Mouse (Mus musculus) spleen, embryonic (tissue): ENCODE measurements around the gene Fam43b.
"Not testable (repeated sequence)": the region's sequence is repeated elsewhere in the genome, so short reads cannot be mapped to it uniquely, and the experiment has no call there.

ENCODE experiments used
- CTCF ChIA-PET: fragments of 350-600 bp; sonication (Branson Sonifier 250); formaldehyde crosslinking; loops from one replicate; lab custom pipeline; 2022; lab: Charles Lee

Gene Fam43b

GRCm38 (mm10) chr4:138395971-138396645 is at the start of gene Fam43b:
Fam43b (minus strand) TSS chr4:138396528.
- CTCF ChIA-PET: no interaction called here

- CTCF ChIA-PET: no interaction called here
Observed at GRCm38 (mm10) chr4:138444941-138445340, 48.6 kb upstream of the Fam43b start.

DNA sequence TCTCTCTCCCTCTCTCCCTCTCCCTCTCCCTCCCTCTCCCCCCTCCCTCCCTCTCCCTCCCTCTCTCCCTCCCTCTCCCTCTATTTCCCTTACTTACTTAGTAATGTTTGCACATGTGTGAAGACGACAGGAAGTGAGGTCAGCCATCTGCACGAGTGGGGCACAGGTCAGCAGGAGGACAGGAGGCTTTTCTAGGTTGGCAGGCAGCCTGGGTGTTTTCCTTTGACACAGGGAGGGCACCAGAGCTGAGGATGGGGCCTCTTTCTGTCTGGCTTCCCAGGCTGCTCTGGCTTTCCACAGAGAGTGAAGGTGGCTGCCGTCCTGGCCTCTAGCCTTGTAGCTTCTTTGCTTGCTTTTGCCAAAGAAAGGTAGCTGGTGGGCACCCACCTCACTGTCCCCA is 43.7 kb upstream of the Fam43b start:
- CTCF ChIA-PET: no interaction called here

- CTCF ChIA-PET: interaction anchor here (1.0 to 1.2 kb wide), 2 partner anchors 12 to 17 kb away, joined by 3 to 4 read pairs; no protein-coding TSS in a partner anchor
Observed at GRCm38 (mm10) chr4:138434347-138435316, 38.3 kb upstream of the Fam43b start, which contains the start of gene Mul1. Mul1 (plus strand) TSS chr4:138434671.

DNA sequence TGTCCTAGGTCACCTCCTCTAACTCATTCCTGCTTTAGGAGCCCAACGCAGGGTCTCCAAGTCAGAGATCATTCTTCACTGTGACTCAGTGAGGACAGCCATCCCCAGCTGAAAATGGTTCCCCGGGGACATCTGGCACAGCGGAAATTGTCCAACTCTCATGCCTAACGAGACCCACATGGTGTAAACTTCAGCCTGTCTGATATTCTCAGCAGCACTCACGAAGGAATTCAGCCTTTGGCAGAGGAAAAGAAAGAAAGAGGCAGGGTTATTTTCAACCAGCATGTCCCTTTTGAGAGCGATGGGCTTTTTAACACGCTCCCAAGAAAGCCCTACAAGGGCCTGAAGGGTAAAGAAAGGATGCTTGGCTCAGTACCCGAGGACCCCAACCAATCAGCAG is 35.0 kb upstream of the Fam43b start:
- CTCF ChIA-PET: no interaction called here

DNA sequence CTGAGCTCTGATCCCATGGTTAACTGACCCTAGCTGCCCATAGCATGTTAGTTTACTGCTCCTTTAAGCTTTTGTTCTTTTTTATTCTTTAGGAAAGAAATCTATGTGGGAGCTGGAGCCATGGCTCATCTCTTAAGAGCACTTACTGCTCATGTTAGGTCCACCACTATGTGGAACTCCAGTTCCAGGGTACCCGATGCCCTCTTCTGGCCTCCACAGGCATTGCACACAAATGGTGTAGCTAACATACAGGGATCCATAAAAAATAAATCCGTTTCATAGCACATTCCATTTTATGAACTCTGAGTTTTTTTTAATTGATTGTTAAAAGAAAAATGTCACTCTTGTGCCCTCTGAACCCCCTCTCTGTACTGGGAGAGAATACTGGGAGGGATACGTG is 33.5 kb upstream of the Fam43b start:
- CTCF ChIA-PET: no interaction called here

GRCm38 (mm10) chr4:138426778-138427705 is 30.7 kb upstream of the Fam43b start:
- CTCF ChIA-PET: no interaction called here

DNA sequence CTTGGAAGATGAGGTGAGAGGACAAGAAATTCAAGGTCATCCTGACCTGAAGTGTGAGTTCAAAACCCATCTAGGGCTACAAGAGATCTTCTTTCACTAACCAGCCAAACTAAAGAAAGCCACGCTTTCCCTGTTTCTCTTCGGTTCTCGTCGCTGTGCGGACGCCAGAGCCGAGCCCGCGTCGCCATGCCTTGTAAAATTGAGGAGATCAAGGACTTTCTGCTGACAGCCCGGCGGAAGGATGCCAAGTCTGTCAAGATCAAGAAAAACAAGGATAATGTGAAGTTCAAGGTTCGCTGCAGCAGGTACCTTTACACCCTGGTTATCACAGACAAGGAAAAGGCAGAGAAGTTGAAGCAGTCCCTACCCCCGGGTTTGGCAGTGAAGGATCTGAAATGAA is 29.3 kb upstream of the Fam43b start:
- CTCF ChIA-PET: not testable (repeated sequence)

DNA sequence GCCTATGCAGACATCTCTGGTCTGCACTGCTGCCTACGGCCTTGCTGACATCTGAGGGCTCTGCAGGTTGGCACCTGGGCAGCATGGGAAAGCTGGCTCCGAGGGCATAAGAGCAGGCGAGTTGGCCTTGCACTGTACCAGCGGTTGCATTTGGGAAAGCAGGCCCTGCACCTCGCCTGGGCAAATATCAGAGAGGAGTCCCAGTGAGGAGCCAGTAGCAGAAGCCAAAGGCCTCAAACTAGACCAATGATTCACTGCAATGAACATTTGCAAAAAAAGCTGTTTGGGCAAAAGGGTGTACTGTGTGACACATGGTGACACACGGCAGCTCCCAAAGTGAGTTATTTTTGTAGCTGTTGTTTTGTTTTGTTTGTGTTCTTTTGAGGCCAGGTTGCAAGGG is 28.7 kb upstream of the Fam43b start:
- CTCF ChIA-PET: no interaction called here

DNA sequence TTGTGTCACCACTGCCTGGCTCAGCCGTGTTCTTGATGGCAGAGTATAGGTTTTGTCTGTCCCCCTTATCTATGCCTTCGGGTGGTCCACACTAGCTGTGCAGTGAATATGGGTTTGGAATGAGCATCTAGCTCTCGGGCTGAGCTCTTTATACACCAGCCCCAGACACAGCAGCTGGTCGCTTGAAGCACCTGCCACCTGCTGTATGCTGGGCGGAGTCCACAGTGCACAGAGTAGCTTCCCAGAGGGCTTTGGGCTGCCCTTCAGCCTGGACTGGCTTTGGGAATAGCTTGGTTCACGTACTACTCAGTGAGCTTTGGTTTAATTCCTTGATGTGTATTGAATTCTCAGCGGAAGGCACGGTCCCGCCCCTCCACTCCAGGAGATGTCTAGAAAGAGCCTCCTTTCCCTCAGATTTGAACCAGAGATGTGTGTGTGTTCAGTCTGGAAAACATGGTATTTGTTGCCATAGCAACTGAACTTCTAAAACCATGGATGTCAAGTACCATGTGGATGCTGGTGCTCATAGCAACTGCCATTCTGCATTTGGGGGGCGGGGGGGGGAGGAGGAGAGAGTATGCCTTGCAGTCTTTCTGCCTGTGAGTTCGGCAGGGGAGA is 22.1 kb upstream of the Fam43b start:
- CTCF ChIA-PET: no interaction called here

GRCm38 (mm10) chr4:138417882-138418281 is 21.6 kb upstream of the Fam43b start:
- CTCF ChIA-PET: no interaction called here

DNA sequence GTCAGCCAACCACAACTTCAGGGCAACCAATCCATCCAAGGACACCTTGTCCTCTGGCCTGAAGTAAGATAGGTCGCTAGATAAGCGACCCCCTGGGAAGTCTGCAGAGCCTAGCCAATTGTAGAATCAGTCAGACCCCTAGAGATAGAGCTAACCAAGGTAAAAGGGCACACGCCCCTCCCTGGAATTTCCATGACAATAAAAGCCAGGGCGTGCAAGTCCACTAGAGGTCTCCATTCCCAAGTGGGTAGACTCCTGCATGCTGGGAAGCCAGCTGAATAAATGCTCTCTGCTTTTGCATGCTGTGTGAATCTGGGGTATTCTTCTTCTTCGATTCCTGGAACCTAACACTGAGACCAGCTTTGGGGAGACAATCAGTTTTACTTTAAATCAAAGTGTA is 20.1 kb upstream of the Fam43b start:
- CTCF ChIA-PET: no interaction called here

DNA sequence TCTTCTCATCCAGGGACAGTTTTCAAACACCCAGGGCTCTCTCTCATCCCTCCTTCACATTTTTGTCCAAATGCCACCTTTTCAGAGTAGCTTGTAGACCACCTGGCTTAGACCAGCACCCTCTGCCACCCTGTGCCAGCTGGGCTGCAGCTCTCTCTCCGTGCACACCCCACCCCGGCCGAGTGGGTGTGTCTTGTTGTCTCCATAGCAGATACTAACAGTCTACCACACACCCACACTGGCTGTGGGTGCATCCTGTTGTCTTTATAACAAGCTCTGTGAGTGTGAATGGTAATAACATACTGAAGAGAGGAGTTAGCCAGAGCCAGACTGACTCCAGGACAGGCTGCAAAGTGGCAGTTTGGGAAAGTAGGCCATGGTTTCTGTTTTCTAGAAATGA is 19.7 kb upstream of the Fam43b start:
- CTCF ChIA-PET: no interaction called here

GRCm38 (mm10) chr4:138414725-138415124 is 18.4 kb upstream of the Fam43b start:
- CTCF ChIA-PET: no interaction called here

DNA sequence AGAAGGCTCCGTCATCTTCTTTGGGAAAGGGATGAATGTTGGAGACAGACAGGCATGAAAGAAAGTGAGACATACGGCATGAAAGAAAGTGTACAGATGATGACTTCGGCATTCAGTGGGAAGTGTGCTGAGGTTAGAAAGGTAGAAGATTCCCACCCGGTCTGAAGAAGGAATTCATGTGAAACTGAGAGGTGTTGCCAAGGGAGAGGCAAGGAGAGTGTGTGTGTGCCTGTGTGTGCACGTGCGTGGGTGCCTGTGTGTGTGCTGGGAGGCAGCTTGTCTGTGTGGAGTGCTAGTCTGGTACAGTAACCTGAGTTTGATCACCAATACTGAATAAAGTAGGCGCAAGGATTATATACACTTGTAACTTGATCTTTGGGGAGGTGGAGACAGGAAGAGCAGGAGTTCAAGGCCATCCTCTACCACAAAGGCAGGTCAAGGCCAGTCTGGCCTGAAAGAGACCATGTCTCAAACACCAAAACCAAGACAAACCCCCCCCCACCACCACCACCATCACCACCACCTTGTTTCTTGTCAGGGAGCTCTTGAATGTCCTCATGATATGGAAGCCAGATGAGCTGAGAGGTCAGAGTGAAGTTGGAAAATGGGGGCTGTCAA is 15.3 kb upstream of the Fam43b start:
- CTCF ChIA-PET: interaction anchor here (0.5 to 0.8 kb wide), 2 partner anchors 292 to 787 kb away, joined by 3 to 5 read pairs; no protein-coding TSS in a partner anchor

DNA sequence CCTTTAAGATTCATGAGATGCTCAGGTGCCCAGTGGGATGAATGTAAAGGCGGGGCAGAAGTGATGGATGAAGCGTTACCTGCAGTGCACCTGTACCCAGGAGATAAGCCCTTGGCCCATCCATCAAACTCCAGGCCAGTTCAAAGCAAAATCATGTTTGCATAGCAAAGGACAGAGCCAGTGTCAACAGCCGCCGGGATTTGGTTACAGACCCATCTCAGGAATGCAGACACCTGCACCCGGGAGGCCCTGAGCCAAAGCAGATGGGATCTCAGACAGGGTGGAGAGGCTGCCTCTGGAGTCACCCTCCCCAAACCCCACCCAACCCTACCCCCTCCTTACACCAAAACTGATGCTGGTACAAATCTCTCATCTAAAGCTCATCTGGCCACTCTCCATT is 14.7 kb upstream of the Fam43b start:
- CTCF ChIA-PET: interaction anchor here (0.5 kb wide), 1 partner anchor 291 kb away, joined by 5 read pairs; no protein-coding TSS in a partner anchor

- CTCF ChIA-PET: no interaction called here
Observed at GRCm38 (mm10) chr4:138407479-138408194, 11.3 kb upstream of the Fam43b start.

DNA sequence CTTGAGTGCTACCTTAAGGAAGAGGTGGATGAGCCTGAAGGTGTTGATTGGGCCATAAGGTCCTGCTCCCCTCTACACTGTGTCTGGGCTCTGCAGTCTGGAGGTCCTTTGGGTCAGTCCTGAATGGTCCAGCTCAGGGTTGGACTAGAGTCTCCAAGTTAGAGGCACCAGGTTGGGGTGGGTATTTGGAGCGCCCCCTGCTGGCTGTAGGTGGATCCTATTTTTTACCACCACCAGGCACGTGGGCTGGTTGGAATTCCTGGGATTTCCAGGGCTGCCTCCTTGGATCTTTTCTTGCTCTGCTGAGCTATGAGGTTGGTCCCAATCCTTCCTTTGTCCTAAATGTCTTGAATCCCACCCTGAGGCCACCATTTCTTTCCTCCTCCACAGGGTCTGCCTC is 8.5 kb upstream of the Fam43b start:
- CTCF ChIA-PET: interaction anchor here (0.6 to 0.8 kb wide), 2 partner anchors 298 to 639 kb away, joined by 3 read pairs; no protein-coding TSS in a partner anchor

GRCm38 (mm10) chr4:138396711-138397110 is 383 bp upstream of the Fam43b start:
- CTCF ChIA-PET: no interaction called here
